Comparison of ENCODE assay signal across 24 mouse cellular contexts in the genomic region with DNA sequence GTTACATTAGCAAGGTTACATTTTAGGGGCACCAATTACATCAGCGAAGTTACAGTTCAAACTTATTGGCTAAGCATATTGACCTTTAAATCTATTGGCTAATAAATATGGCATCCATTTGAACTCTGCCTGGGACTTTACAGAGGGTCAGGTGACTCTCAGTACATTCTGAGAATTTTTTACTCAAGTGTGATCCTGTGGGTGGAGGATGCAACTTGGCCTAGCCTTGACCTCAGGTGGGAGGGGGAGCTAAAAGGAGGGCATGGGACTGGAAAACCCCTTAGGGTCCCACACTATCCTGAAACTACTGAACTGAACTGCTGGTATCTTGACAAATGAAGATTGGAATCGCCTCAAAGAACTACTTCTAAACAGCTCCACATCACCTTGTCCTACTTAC.
DNase-seq lines count a peak whose midpoint lies in the region; ATAC-seq and TF ChIP-seq lines count a peak whose summit lies in the region.
"Had no signal": no experiment of that assay in that cellular context is flagged by ENCODE, and none has a peak within 500 bp of the region (broad histone marks: within the 10 kb centered on the region; RNA-seq: fewer than 3 reads in every experiment).

No protein-coding gene starts in this region.

- H3K9me3 ChIP-seq in CH12.LX (replicated peaks; ENCODE audit: low read length) = peaks cover 8% of the 10 kb centered on the region
- no peaks in the 10 kb centered on the region for H3K9me3 ChIP-seq in lung, postnatal 0 days (ENCODE audit: low read length)
- H3K9me3 ChIP-seq: embryonic facial prominence, embryonic 12.5 days; embryonic facial prominence, embryonic 15.5 days; heart, embryonic 10.5 days; hindbrain, embryonic 12.5 days; hindbrain, embryonic 15.5 days had no signal

- H3K4me1 ChIP-seq in CH12.LX (ENCODE audit: control insufficient read depth in 1 of 2, insufficient read depth in 2 of 2) = peaks cover 8 to 37% of the 10 kb centered on the region in 2 experiments
- H3K4me1 ChIP-seq in lung, postnatal 0 days (ENCODE audit: insufficient read depth, low read depth, low read length) = no peaks in the 10 kb centered on the region
- H3K4me1 ChIP-seq: embryonic facial prominence, embryonic 12.5 days; hindbrain, embryonic 12.5 days; hindbrain, embryonic 15.5 days had no signal

- TF ChIP-seq POLR2A in CH12.LX (IDR thresholded peaks at IDR 0.05; ENCODE audit: low read depth, low read length) = no peak

- peak; percentile 46 for ATAC-seq in inflammation-experienced regulatory T-cells, adult 6 months
- ATAC-seq in lung, postnatal 0 days = no peak
- ATAC-seq: forebrain, embryonic 14.5 days; forebrain, postnatal 0 days; intestine, embryonic 16.5 days had no signal

- H3K4me2 ChIP-seq in CH12.LX (ENCODE audit: insufficient read depth, low read depth, poor library complexity, severe bottlenecking) = peak overlapping the region; percentile 67
- H3K4me2 ChIP-seq in lung, postnatal 0 days (replicated peaks; ENCODE audit: low read depth, low read length) = no peak overlapping the region
- H3K4me2 ChIP-seq: embryonic facial prominence, embryonic 12.5 days; embryonic facial prominence, embryonic 15.5 days; heart, embryonic 13.5 days; hindbrain, embryonic 12.5 days; hindbrain, embryonic 15.5 days had no signal

- H3K27ac ChIP-seq in CH12.LX (ENCODE audit: insufficient read depth, low read depth) = peak overlapping the region; percentile 95; the same call in 1 of the 2 replicates
- no peak overlapping the region for H3K27ac ChIP-seq in lung, postnatal 0 days (ENCODE audit: low read length)
- H3K27ac ChIP-seq: embryonic facial prominence, embryonic 12.5 days; embryonic facial prominence, embryonic 15.5 days; heart, adult 2 months; heart, embryonic 10.5 days; heart, embryonic 13.5 days; hindbrain, embryonic 12.5 days; hindbrain, embryonic 15.5 days had no signal

- no peaks in the 10 kb centered on the region for H3K36me3 ChIP-seq in CH12.LX (replicated peaks in 1 of 2; ENCODE audit: control insufficient read depth in 1 of 2, insufficient read depth in 1 of 2, low read length in 1 of 2)
- H3K36me3 ChIP-seq in lung, postnatal 0 days (ENCODE audit: insufficient read depth, low read length) = no peaks in the 10 kb centered on the region
- H3K36me3 ChIP-seq: embryonic facial prominence, embryonic 12.5 days; embryonic facial prominence, embryonic 15.5 days; heart, embryonic 10.5 days; heart, embryonic 13.5 days; hindbrain, embryonic 12.5 days; hindbrain, embryonic 15.5 days had no signal

- no peaks in the 10 kb centered on the region for H3K27me3 ChIP-seq in CH12.LX (replicated peaks)
- no peaks in the 10 kb centered on the region for H3K27me3 ChIP-seq in lung, postnatal 0 days (replicated peaks; ENCODE audit: insufficient read depth, low read length)
- H3K27me3 ChIP-seq: embryonic facial prominence, embryonic 12.5 days; embryonic facial prominence, embryonic 15.5 days; heart, embryonic 13.5 days; hindbrain, embryonic 12.5 days; hindbrain, embryonic 15.5 days had no signal

- H3K4me3 ChIP-seq in CH12.LX (replicated peaks in 1 of 3; ENCODE audit: low read depth in 2 of 3, low read length in 2 of 3, poor library complexity in 1 of 3) = peak overlapping the region in 1 of 3 experiments; percentile 7
- H3K4me3 ChIP-seq in lung, postnatal 0 days (ENCODE audit: low read depth, low read length) = no peak overlapping the region
- H3K4me3 ChIP-seq: embryonic facial prominence, embryonic 12.5 days; embryonic facial prominence, embryonic 15.5 days; heart, adult 2 months; heart, embryonic 10.5 days; heart, embryonic 13.5 days; hindbrain, embryonic 12.5 days; hindbrain, embryonic 15.5 days had no signal

- TF ChIP-seq CTCF in CH12.LX (conservative IDR thresholded peaks at IDR 0.05 in 1 of 2, IDR thresholded peaks at IDR 0.05 in 1 of 2; ENCODE audit: low read depth in 2 of 2, low read length in 2 of 2) = no peak
- no peak for TF ChIP-seq CTCF in lung, postnatal 0 days (IDR thresholded peaks at IDR 0.05)

- peak overlapping the region; percentile 75 for H3K9ac ChIP-seq in CH12.LX (ENCODE audit: insufficient read depth, low read depth)
- no peak overlapping the region for H3K9ac ChIP-seq in lung, postnatal 0 days (replicated peaks; ENCODE audit: low read depth)
- H3K9ac ChIP-seq: embryonic facial prominence, embryonic 12.5 days; embryonic facial prominence, embryonic 15.5 days; forebrain, postnatal 0 days; heart, embryonic 13.5 days; hindbrain, embryonic 12.5 days; hindbrain, embryonic 15.5 days had no signal

- peak; percentile 60 for DNase-seq in CD4-positive, CD25-positive, alpha-beta regulatory T cell, adult 2 months (ENCODE audit: low read depth, low spot score)
- peak; percentile 56 for DNase-seq in CH12.LX (ENCODE audit: extremely low read depth)
- DNase-seq in spleen, adult 12 weeks (ENCODE audit: low spot score) = no peak
- DNase-seq in urinary bladder, postnatal 4 days (ENCODE audit: low spot score in 2 of 2) = no peak
- DNase-seq in lung, postnatal 0 days (ENCODE audit: low spot score) = no peak
- DNase-seq: adrenal gland, adult 2 months; adrenal gland, postnatal 14 days; cerebellum, adult 11 months; cerebellum, adult 2 months; cerebellum, adult 9-11 months; cerebellum, postnatal 25 days; forebrain, postnatal 0 days; gastrocnemius, postnatal 25 days; heart, adult 2 months; heart, postnatal 14 days had no signal

- H3K79me2 ChIP-seq in CH12.LX (replicated peaks; ENCODE audit: control insufficient read depth, extremely low read depth, insufficient read depth, poor library complexity, severe bottlenecking) = no peaks in the 10 kb centered on the region

- in situ Hi-C loops in CH12.LX (cut with MboI; ENCODE audit: low pct_ligation_motif_present, low pct_unique_long_range_greater_than_20kb, low sequenced_read_pairs) = loop anchor here (5.0 to 25.0 kb wide), 2 partner anchors 179 to 414 kb away; no protein-coding TSS in a partner anchor

- peak; percentile 43; the same call in 1 of the 2 replicates for TF ChIP-seq EP300 in CH12.LX (IDR thresholded peaks at IDR 0.05; ENCODE audit: low read length)
- no peak for TF ChIP-seq EP300 in lung, postnatal 0 days (IDR thresholded peaks at IDR 0.05)

- 81% methylated on average over 2 of the region's 2 CpGs for WGBS in lung, postnatal 0 days

- TF ChIP-seq RAD21 in CH12.LX (IDR thresholded peaks at IDR 0.05; ENCODE audit: low read depth, low read length) = no peak

- dilution Hi-C loops in CH12.LX (cut with MboI; ENCODE audit: extremely low pct_ligation_motif_present, extremely low pct_unique_long_range_greater_than_20kb, low sequenced_read_pairs) = no loop called here

TF ChIP-seq in CH12.LX, 34 proteins besides CTCF, POLR2A, EP300 and RAD21:
- TF ChIP-seq TBP (conservative IDR thresholded peaks at IDR 0.05; ENCODE audit: low read depth, low read length) (no peak), MEF2A (IDR thresholded peaks at IDR 0.05; ENCODE audit: borderline replicate concordance, low read depth, low read length) (0 out of 2 replicates have a peak, but pooled peaks have one; percentile 63), ZKSCAN1 (IDR thresholded peaks at IDR 0.05; ENCODE audit: borderline replicate concordance, low read depth, low read length) (no peak), MYC (IDR thresholded peaks at IDR 0.05; ENCODE audit: low read depth, low read length) (peak; percentile 40; the same call in 1 of the 2 replicates), TCF12 (IDR thresholded peaks at IDR 0.05; ENCODE audit: low read depth, low read length) (peak; percentile 14; the same call in 1 of the 2 replicates), UBTF (IDR thresholded peaks at IDR 0.05; ENCODE audit: low read depth, low read length) (no peak), ZNF384 (IDR thresholded peaks at IDR 0.05; ENCODE audit: low read depth, low read length) (0 out of 2 replicates have a peak, but pooled peaks have one; percentile 36), GABPA (IDR thresholded peaks at IDR 0.05; ENCODE audit: insufficient replicate concordance, low read depth, low read length) (no peak), MAX (IDR thresholded peaks at IDR 0.05; ENCODE audit: low read length) (no peak; the same call in 1 of the 2 replicates), MAFK (IDR thresholded peaks at IDR 0.05; ENCODE audit: insufficient replicate concordance, low read length) (no peak), BHLHE40 (IDR thresholded peaks at IDR 0.05; ENCODE audit: low read depth, low read length) (peak; percentile 89), E2F4 (IDR thresholded peaks at IDR 0.05; ENCODE audit: insufficient replicate concordance, low read depth, low read length) (no peak), RCOR1 (conservative IDR thresholded peaks at IDR 0.05; ENCODE audit: low read depth, low read length) (0 out of 2 replicates have a peak, but pooled peaks have one; percentile 24), USF1 (IDR thresholded peaks at IDR 0.05; ENCODE audit: low read depth, low read length) (peak; percentile 55), ETS1 (conservative IDR thresholded peaks at IDR 0.05; ENCODE audit: low read depth, low read length) (peak; percentile 72), CHD2 (IDR thresholded peaks at IDR 0.05; ENCODE audit: low read length) (peak; percentile 33; the same call in 1 of the 2 replicates), MAZ (IDR thresholded peaks at IDR 0.05; ENCODE audit: low read depth, low read length) (peak; percentile 94)

Comparison
In these comparisons a context has a peak if more than half of its experiments do, and no peak if none do; other contexts are left out.
1. DNase-seq: peak in CD4-positive, CD25-positive, alpha-beta regulatory T cell, adult 2 months (single experiment) and CH12.LX (single experiment); none in spleen, adult 12 weeks (single experiment), urinary bladder, postnatal 4 days (0 of 2) and lung, postnatal 0 days (single experiment).